Mouse (Mus musculus) cerebellum, postnatal 25 days (tissue): ENCODE measurements around the gene Nup85.

Source experiments
- DNase-seq, 2 experiments: peaks; one replicate each; pipeline ENCODE4 v3.0.0; 2021; ENCODE audit warnings: mixed read lengths in 2 of 2

Gene Nup85

GRCm38 (mm10) chr11:115614346-115615107 is 50.3 kb downstream of the Nup85 start:
- DNase-seq: peak in 1 of 2 experiments; percentile 40

GRCm38 (mm10) chr11:115615108-115615825 is 51.0 kb downstream of the Nup85 start:
- no peak for DNase-seq

GRCm38 (mm10) chr11:115615875-115616274 is 51.6 kb downstream of the Nup85 start:
- DNase-seq: no peak

- no peak for DNase-seq
Observed at GRCm38 (mm10) chr11:115616371-115616770, 52.1 kb downstream of the Nup85 start.

GRCm38 (mm10) chr11:115616893-115617292 is 52.7 kb downstream of the Nup85 start:
- no peak for DNase-seq

GRCm38 (mm10) chr11:115618001-115618400 is 53.8 kb downstream of the Nup85 start:
- no peak for DNase-seq

- DNase-seq: no peak
Observed at GRCm38 (mm10) chr11:115618732-115619516, 54.7 kb downstream of the Nup85 start.

- DNase-seq: no peak
Observed at GRCm38 (mm10) chr11:115619949-115620348, 55.7 kb downstream of the Nup85 start.

- DNase-seq: no peak
Observed at GRCm38 (mm10) chr11:115623487-115624070, 59.3 kb downstream of the Nup85 start.

GRCm38 (mm10) chr11:115625877-115626276 is 61.6 kb downstream of the Nup85 start:
- no peak for DNase-seq

- no peak for DNase-seq
Observed at GRCm38 (mm10) chr11:115626824-115627616, 62.8 kb downstream of the Nup85 start.

GRCm38 (mm10) chr11:115627705-115628464 is 63.7 kb downstream of the Nup85 start, which contains the start of gene Slc25a19:
Gene Slc25a19 (minus strand): TSS chr11:115628295.
- DNase-seq: peak; percentile 100

GRCm38 (mm10) chr11:115628465-115629101 is 64.3 kb downstream of the Nup85 start:
- DNase-seq: peak in 1 of 2 experiments; percentile 53

- no peak for DNase-seq
Observed at GRCm38 (mm10) chr11:115629734-115630531, 65.7 kb downstream of the Nup85 start.

- DNase-seq: no peak
Observed at GRCm38 (mm10) chr11:115630532-115631504, 66.6 kb downstream of the Nup85 start.

GRCm38 (mm10) chr11:115631505-115631890 is 67.3 kb downstream of the Nup85 start:
- DNase-seq: peak; percentile 48 to 67

GRCm38 (mm10) chr11:115632247-115632646 is 68.0 kb downstream of the Nup85 start:
- DNase-seq: no peak

- DNase-seq: no peak
Observed at GRCm38 (mm10) chr11:115632862-115633261, 68.6 kb downstream of the Nup85 start.
